Mouse (Mus musculus): ENCODE results near the gene Terf2ip. TPM values are rescaled to one million over a fixed set of nuclear protein-coding genes. Genes with fewer than 3 reads are reported as not detected.
A peak's percentile ranks its signal among the peaks of the same experiment; 100 is the strongest.

Gene Terf2ip
- polyA plus RNA-seq, 1 experiment from 2014 or later = 29.9 TPM

DNA sequence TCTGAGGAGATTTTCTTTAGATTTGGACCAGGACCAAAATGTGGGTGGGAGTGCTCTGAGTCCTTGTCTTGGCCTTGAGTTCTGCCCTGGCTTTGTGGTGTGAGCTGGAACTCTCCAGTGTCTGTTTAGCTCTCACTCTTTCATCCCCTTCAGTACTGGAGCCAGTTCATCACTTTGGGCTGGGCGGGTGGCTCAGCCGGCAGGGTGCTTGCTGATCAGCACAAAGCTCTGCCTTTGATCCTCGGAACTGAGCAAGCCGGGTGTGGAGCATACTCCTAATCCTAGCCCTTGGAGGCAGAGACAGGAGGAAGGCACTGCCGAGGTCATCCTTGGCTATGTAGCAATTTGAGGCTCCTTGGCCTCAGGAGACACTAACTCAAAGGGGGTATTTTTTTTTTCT is 42.2 kb upstream of the Terf2ip start:
- ATAC-seq (ENCODE audit: low FRiP score) (no peak), DNase-seq (ENCODE audit: low spot score, missing footprints) (no peak)
- Histone ChIP-seq H3K4me1 (ENCODE audit: control insufficient read depth, insufficient read depth, low read length) (no peaks in the 10 kb centered on the region), H3K9ac (ENCODE audit: low read length) (no peak overlapping the region), H3K4me2 (no peak overlapping the region), H3K9me3 (ENCODE audit: control insufficient read depth, low read length) (no peaks in the 10 kb centered on the region), H3K36me3 (ENCODE audit: control insufficient read depth, insufficient read depth, low read length) (peaks cover 4% of the 10 kb centered on the region), H3K4me3 (ENCODE audit: low read depth, low read length) (no peak overlapping the region), H3K27me3 (ENCODE audit: control insufficient read depth, insufficient read depth, low read length) (no peaks in the 10 kb centered on the region), H3K27ac (ENCODE audit: low read depth, low read length) (no peak overlapping the region)
- WGBS = 22% methylated on average over 5 of the region's 5 CpGs

DNA sequence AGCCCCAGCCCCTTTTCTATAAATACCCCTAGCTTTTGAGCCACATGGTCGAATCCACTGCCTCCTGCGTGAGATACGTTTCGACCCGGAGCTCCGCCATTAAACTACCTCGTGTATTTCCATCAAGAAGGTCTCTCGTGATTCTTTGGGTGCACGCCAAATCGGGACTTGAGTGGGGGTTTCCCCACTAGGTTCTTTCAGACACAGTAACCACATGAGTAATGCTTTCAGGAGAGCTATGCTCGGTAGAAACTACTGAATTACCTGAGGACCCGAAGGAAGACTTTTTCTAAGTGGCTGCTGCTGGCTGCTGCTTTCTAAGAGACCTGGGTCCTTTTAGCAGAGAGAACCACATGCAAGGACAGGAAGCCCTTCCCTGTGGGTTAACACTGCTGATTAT is 37.1 kb upstream of the Terf2ip start:
- ATAC-seq (ENCODE audit: low FRiP score) = no peak
- DNase-seq (ENCODE audit: low spot score, missing footprints) = no peak
- Histone ChIP-seq H3K36me3 (ENCODE audit: control insufficient read depth, insufficient read depth, low read length) (peaks cover 11% of the 10 kb centered on the region), H3K27me3 (ENCODE audit: control insufficient read depth, insufficient read depth, low read length) (no peaks in the 10 kb centered on the region), H3K9me3 (ENCODE audit: control insufficient read depth, low read length) (no peaks in the 10 kb centered on the region), H3K4me2 (no peak overlapping the region), H3K4me3 (ENCODE audit: low read depth, low read length) (no peak overlapping the region), H3K9ac (ENCODE audit: low read length) (no peak overlapping the region), H3K27ac (ENCODE audit: low read depth, low read length) (no peak overlapping the region), H3K4me1 (ENCODE audit: control insufficient read depth, insufficient read depth, low read length) (no peaks in the 10 kb centered on the region)
- 96% methylated on average over 12 of the region's 12 CpGs for WGBS

DNA sequence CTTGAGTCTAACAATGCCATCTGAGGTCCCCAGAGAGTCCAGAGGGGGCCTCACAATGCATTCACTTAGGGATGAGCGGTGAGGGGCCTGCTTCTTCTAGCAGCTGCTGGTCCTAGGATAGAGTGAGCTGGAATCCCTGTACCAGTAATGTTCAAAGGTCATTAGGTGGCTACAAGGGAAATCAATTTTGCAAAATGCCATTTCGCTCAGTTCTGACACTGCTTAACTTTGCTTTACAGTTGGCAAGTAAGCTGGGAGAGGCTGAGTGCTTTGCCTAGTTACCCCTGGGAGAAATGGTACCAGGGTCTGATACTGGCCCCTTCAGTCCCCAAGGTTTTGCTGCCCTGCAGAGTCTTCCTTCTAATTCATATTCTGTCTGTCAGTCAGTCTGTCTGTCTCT is 35.5 kb upstream of the Terf2ip start:
- H3K36me3 ChIP-seq (ENCODE audit: control insufficient read depth, insufficient read depth, low read length) = peaks cover 11% of the 10 kb centered on the region

DNA sequence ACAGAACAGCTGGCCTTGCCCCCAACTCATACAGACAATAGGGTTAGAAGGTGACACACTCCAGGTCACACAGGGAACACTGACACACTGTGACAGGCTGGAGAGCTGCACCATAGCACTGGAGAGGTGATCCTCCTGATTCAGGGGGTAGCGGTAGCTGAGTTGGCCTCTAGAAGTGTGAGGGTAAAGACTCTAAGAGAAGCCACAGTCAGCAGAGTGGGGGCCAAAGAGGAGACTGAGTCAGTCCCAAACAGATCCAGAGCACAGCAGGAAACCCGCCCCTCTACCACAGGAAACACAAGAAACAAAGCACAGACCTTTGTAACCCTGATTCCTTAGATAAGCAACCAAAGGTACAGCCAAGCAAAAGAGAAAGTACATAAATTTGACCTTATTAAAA is 34.9 kb upstream of the Terf2ip start:
- H3K4me3 ChIP-seq (ENCODE audit: low read depth, low read length) = no peak overlapping the region
- H3K27me3 ChIP-seq (ENCODE audit: control insufficient read depth, insufficient read depth, low read length) = no peaks in the 10 kb centered on the region
- no peak overlapping the region for H3K27ac ChIP-seq (ENCODE audit: low read depth, low read length)
- H3K4me2 ChIP-seq = no peak overlapping the region
- no peak overlapping the region for H3K9ac ChIP-seq (ENCODE audit: low read length)
- no peaks in the 10 kb centered on the region for H3K9me3 ChIP-seq (ENCODE audit: control insufficient read depth, low read length)
- H3K36me3 ChIP-seq (ENCODE audit: control insufficient read depth, insufficient read depth, low read length) = peaks cover 11% of the 10 kb centered on the region
- WGBS = 85% methylated on average over 2 of the region's 2 CpGs
- ATAC-seq (ENCODE audit: low FRiP score) (no peak), DNase-seq (ENCODE audit: low spot score, missing footprints) (no peak)
- no peaks in the 10 kb centered on the region for H3K4me1 ChIP-seq (ENCODE audit: control insufficient read depth, insufficient read depth, low read length)

More for the DNA sequence above, 35.5 kb upstream of the Terf2ip start:
- no peaks in the 10 kb centered on the region for H3K27me3 ChIP-seq (ENCODE audit: control insufficient read depth, insufficient read depth, low read length)
- no peaks in the 10 kb centered on the region for H3K4me1 ChIP-seq (ENCODE audit: control insufficient read depth, insufficient read depth, low read length)
- no peak for DNase-seq (ENCODE audit: low spot score, missing footprints)
- ATAC-seq (ENCODE audit: low FRiP score) = no peak
- H3K9me3 ChIP-seq (ENCODE audit: control insufficient read depth, low read length) = no peaks in the 10 kb centered on the region
- no peak overlapping the region for H3K4me2 ChIP-seq
- 94% methylated on average over 2 of the region's 2 CpGs for WGBS
- no peak overlapping the region for H3K9ac ChIP-seq (ENCODE audit: low read length)
- no peak overlapping the region for H3K4me3 ChIP-seq (ENCODE audit: low read depth, low read length)
- no peak overlapping the region for H3K27ac ChIP-seq (ENCODE audit: low read depth, low read length)

DNA sequence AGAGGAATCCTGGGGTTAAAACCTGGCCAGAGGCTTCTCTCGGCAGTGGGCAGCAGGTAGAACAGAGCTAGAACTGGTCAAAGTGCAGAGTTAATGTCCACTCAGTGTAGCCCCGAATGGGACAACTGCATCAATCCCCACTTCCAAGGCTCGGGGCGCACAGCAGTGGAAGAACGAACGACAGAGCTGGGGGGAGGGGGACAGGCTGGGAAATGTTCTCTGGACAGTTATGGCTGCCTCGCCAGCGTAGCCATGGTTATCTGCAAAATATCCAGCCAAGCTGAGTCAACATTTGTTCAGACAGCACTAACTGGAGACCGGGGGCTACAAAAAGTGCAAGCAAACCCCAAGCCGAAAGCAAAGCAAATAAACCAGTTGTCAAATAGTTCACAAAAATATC is 33.1 kb upstream of the Terf2ip start:
- WGBS = 86% methylated on average over 10 of the region's 10 CpGs
- peaks cover 12% of the 10 kb centered on the region for H3K36me3 ChIP-seq (ENCODE audit: control insufficient read depth, insufficient read depth, low read length)
- no peak for DNase-seq (ENCODE audit: low spot score, missing footprints)

DNA sequence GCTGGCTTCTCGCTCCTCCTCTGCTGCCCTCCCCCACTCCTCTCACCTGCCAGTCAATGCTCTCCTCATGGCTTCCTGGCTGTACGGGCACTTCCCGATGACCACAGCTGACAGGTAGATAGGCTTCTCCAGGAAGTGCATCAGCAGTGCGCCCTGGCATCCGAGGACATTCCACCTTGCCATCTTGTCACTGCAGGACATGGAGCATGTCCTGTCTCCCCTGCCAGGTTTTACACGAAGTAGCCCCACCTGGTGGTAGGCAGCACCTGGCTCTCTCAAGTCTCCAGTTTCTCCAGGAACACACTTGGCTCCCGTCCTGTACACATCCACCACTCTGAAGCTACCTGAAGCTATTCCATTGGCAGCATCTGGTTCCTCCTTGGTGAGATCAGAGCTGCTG is 29.1 kb upstream of the Terf2ip start:
- H3K9me3 ChIP-seq (ENCODE audit: control insufficient read depth, low read length) = no peaks in the 10 kb centered on the region
- no peak for DNase-seq (ENCODE audit: low spot score, missing footprints)
- no peak overlapping the region for H3K4me2 ChIP-seq
- 78% methylated on average over 7 of the region's 7 CpGs for WGBS
- H3K27ac ChIP-seq (ENCODE audit: low read depth, low read length) = no peak overlapping the region
- H3K27me3 ChIP-seq (ENCODE audit: control insufficient read depth, insufficient read depth, low read length) = no peaks in the 10 kb centered on the region
- H3K36me3 ChIP-seq (ENCODE audit: control insufficient read depth, insufficient read depth, low read length) = peaks cover 6% of the 10 kb centered on the region
- no peak overlapping the region for H3K4me3 ChIP-seq (ENCODE audit: low read depth, low read length)
- H3K9ac ChIP-seq (ENCODE audit: low read length) = no peak overlapping the region
- no peak for ATAC-seq (ENCODE audit: low FRiP score)
- no peaks in the 10 kb centered on the region for H3K4me1 ChIP-seq (ENCODE audit: control insufficient read depth, insufficient read depth, low read length)

More for the DNA sequence above, 33.1 kb upstream of the Terf2ip start:
- Histone ChIP-seq H3K9me3 (ENCODE audit: control insufficient read depth, low read length) (no peaks in the 10 kb centered on the region), H3K4me1 (ENCODE audit: control insufficient read depth, insufficient read depth, low read length) (no peaks in the 10 kb centered on the region), H3K27ac (ENCODE audit: low read depth, low read length) (no peak overlapping the region), H3K4me2 (no peak overlapping the region), H3K4me3 (ENCODE audit: low read depth, low read length) (no peak overlapping the region), H3K9ac (ENCODE audit: low read length) (no peak overlapping the region), H3K27me3 (ENCODE audit: control insufficient read depth, insufficient read depth, low read length) (no peaks in the 10 kb centered on the region)
- peak; percentile 67; the same call in 1 of the 2 replicates for ATAC-seq (ENCODE audit: low FRiP score)

DNA sequence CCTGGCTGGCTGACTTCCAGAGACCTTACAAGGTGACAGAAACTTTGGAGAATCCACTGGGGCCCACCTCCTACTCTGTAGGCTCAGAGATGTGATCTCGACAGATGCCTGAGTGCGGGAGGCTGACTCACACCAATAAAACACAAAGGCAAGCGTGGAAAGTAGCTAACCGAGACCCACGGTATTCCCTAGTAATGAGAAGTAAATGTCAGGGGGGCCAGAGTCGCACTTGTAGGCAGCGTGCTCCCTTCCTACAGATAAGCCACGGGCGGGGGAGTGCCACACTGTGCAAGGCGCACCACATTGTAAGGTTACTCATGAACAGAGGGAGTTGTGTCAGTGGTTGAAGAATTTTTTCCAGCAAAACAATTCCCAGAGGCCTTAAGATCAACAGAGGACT is 26.7 kb upstream of the Terf2ip start:
- WGBS = 89% methylated on average over 10 of the region's 10 CpGs
- no peak overlapping the region for H3K27ac ChIP-seq (ENCODE audit: low read depth, low read length)

DNA sequence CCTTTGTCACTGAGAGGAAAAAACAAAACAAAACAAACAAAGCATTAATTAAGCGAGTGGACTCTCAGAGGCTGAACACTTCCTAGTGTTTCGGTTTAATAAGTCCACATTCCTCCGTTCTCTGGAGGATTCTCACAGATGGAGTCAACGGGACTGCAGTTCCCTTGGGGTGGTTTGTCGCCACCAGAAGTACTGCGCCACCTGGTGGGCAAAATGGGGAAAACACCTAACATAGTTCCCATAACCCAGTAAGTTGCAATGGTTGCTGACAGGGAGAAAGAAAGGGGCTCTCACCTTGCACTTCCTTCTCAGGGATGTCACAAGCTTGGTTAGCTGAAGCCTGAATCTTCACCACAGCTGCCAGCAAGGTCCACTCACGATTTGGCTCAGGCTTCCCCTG is 21.3 kb upstream of the Terf2ip start:
- Histone ChIP-seq H3K4me1 (ENCODE audit: control insufficient read depth, insufficient read depth, low read length) (peaks cover 4% of the 10 kb centered on the region; the same call in 1 of the 2 replicates), H3K36me3 (ENCODE audit: control insufficient read depth, insufficient read depth, low read length) (peaks cover 15% of the 10 kb centered on the region), H3K9me3 (ENCODE audit: control insufficient read depth, low read length) (no peaks in the 10 kb centered on the region), H3K4me2 (no peak overlapping the region), H3K4me3 (ENCODE audit: low read depth, low read length) (no peak overlapping the region), H3K9ac (ENCODE audit: low read length) (no peak overlapping the region), H3K27me3 (ENCODE audit: control insufficient read depth, insufficient read depth, low read length) (no peaks in the 10 kb centered on the region), H3K27ac (ENCODE audit: low read depth, low read length) (no peak overlapping the region)
- peak; percentile 35; the same call in 1 of the 2 replicates for ATAC-seq (ENCODE audit: low FRiP score)
- DNase-seq (ENCODE audit: low spot score, missing footprints) = peak; percentile 99
- WGBS = 22% methylated on average over 7 of the region's 7 CpGs

More for the DNA sequence above, 26.7 kb upstream of the Terf2ip start:
- Histone ChIP-seq H3K27me3 (ENCODE audit: control insufficient read depth, insufficient read depth, low read length) (no peaks in the 10 kb centered on the region), H3K4me1 (ENCODE audit: control insufficient read depth, insufficient read depth, low read length) (no peaks in the 10 kb centered on the region), H3K36me3 (ENCODE audit: control insufficient read depth, insufficient read depth, low read length) (peaks cover 6% of the 10 kb centered on the region), H3K4me3 (ENCODE audit: low read depth, low read length) (no peak overlapping the region), H3K4me2 (no peak overlapping the region), H3K9me3 (ENCODE audit: control insufficient read depth, low read length) (no peaks in the 10 kb centered on the region), H3K9ac (ENCODE audit: low read length) (no peak overlapping the region)
- ATAC-seq (ENCODE audit: low FRiP score) (no peak), DNase-seq (ENCODE audit: low spot score, missing footprints) (no peak)

DNA sequence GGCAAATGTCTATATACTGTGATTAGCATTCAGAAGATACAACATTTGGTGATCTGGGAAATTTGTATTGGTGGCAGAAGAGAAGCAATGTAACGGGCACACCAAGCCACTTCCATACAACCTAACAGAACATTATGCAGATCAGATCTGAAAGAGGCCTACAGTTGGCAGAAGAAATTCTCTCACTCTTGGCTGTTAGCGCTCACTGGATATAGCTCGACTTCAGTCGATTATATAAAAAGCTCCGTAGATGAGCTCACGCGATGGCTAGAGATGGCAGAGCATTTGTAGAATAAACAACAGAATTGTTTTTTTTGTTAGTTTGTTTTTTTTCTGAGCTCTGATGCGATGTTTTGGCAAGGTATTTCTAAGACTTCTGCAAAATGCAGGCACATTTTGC is 19.9 kb upstream of the Terf2ip start:
- H3K36me3 ChIP-seq (ENCODE audit: control insufficient read depth, insufficient read depth, low read length) = peaks cover 17% of the 10 kb centered on the region
- no peak overlapping the region for H3K27ac ChIP-seq (ENCODE audit: low read depth, low read length)
- 66% methylated on average over 8 of the region's 8 CpGs for WGBS
- no peaks in the 10 kb centered on the region for H3K27me3 ChIP-seq (ENCODE audit: control insufficient read depth, insufficient read depth, low read length)
- DNase-seq (ENCODE audit: low spot score, missing footprints) (no peak), ATAC-seq (ENCODE audit: low FRiP score) (no peak)
- H3K4me3 ChIP-seq (ENCODE audit: low read depth, low read length) = peak overlapping the region; percentile 78
- peaks cover 4% of the 10 kb centered on the region; the same call in 1 of the 2 replicates for H3K4me1 ChIP-seq (ENCODE audit: control insufficient read depth, insufficient read depth, low read length)
- peak overlapping the region; percentile 58 for H3K4me2 ChIP-seq
- H3K9ac ChIP-seq (ENCODE audit: low read length) = peak overlapping the region; percentile 86
- no peaks in the 10 kb centered on the region for H3K9me3 ChIP-seq (ENCODE audit: control insufficient read depth, low read length)
